Mouse (Mus musculus) spleen, postnatal 4 days (tissue): Measurements from ENCODE around the gene Slc44a1.

Experiments
- DNase-seq, 2 experiments: peaks; one replicate each; pipeline ENCODE4 v3.0.0; 2022; ENCODE audit warnings: low spot score in 2 of 2

The Slc44a1 gene

GRCm38 (mm10) chr4:53440010-53440815 is at the start of gene Slc44a1:
Gene Slc44a1 (plus strand): TSS chr4:53440413.
- peak; percentile 82 to 93 for DNase-seq

DNA sequence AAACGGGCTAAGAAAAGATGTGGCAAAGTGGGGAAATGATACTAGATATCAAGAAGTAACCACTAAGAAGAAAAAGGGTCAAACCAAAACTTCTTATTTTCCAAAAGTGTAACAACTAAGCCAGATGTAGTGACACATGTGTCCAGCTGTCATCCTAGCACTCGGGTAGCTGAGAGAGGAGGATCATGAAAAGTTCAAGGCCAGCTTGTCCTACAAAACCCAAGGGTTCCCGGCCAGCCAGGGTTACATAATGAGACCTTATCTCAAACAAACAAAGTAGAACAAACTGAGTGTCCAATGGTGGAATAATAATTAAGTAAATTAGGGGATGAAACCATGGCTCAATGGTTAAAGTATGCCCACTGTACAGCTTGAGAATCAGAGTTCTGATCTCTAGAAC is 45.2 kb upstream of the Slc44a1 start:
- DNase-seq, result no peak

DNA sequence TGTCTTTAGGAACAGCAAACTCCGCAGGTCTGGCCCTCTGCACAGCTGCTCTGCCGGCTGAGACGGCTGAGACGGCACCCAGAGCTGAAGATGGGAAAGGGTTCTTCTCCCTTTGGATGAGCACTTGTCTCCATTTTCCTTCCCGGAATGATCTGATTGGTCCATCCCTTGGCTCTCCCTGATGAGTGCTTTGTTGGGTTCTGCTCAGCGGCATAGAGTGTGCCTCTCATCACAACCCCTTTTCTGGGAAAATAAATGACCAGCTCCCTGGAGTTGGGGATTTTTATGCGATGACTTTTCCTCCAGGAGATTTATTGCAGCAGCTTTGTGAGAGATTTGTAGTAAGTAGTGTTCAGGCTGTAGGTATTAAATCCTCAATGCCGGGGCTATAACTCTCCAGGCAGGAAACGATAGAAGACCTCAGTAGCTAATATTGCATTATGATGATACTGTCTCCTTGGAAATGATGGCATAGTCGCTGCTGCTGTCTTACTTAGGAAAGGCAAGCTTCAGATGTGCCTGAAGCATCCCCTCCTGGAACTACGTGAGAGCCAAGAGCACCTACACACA is 43.5 kb upstream of the Slc44a1 start:
- DNase-seq, result no peak

DNA sequence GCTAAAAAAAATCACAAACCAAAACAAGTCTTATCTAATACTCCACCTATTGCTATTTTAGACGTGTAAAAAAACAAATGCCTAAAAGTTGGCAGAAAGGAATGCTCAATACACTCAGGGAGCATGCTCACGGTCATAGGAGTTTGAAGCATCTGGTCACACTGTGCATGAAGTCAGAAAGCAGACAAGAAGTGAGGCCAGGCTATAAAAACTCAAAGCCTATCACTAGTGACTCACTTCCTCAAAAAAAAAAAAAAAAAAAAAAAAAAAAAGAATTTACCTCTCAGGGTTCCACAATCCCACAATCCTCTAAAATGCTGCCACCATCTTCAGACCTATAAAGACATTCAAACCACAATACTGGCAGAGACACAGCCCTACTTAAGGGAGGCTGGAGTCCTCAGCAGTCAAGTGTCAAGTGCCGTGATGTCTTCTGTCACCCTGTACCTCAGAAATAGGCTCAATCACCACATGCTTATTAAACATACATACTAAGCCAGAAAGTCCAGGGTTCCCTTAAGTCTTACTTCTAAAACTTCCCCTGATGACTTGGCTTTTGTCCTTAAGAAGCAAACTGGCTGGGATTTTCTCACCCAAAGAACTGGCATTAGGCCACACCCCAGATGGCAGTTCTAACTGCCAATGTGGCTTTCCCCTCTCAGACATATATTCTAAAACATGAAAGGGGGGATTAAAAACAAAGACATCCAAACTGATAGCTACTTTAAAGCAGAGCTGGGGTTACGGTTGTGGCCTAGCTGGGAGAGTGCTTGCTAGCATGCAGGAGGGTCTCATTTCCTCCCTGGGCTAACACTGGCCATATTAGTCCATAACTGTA is 42.7 kb upstream of the Slc44a1 start:
- no peak for DNase-seq

- DNase-seq, result no peak
Measured at GRCm38 (mm10) chr4:53398561-53398960, 41.7 kb upstream of the Slc44a1 start.

GRCm38 (mm10) chr4:53399428-53399827 is 40.8 kb upstream of the Slc44a1 start:
- no peak for DNase-seq

- no peak for DNase-seq
Measured at GRCm38 (mm10) chr4:53403386-53403785, 36.8 kb upstream of the Slc44a1 start.

DNA sequence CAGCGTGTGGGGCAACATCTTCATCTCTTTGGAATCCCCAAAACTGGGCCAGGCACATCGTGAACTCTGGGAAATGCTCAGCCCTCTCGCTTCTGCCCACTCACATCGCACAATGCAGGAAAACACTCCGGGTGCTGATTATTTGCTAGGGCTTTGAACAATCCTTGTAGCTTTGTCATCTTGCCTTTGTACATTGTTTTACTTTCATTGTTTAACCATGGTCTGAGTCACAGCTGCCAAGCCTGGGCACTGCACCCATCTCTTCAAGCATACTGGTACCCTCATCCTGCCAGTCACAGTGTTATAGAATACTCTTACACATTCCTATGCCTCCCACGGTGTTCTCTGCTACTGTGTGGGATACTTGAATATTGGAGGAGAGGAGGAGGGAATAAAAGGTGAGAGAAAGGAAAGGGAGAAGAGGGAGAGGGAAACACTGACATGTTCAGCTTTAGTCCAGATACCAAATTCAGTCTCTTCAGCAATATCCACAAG is 35.7 kb upstream of the Slc44a1 start:
- DNase-seq, result no peak

- no peak for DNase-seq
Measured at GRCm38 (mm10) chr4:53406866-53407265, 33.3 kb upstream of the Slc44a1 start.

GRCm38 (mm10) chr4:53408821-53409220 is 31.4 kb upstream of the Slc44a1 start:
- DNase-seq, result no peak

DNA sequence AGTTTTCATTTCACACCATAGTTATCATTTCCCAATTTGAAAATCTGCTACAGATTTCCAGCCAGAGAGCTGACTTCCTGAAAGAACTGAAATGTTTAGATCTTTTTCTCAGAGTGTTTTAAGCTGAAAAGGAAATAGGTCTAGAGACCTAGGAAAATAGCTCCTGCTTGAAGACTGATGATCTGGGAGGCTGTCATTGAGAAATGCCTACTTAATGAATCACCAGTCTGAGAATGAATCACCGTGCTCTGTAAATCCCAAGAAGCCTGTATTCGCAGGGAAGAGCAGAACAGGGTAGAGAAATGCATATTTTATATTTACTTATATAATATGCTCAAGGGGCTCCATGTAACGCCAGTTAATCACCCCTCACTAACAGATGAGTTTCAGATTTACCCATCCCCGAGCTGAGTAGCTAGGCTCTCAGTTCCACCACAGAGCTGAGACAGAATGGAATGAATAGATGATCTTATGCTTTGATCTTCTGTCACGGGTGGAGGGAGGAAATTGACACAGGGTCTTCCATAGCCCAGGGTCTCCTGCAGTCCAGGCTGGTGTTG is 30.6 kb upstream of the Slc44a1 start:
- DNase-seq, result no peak

DNA sequence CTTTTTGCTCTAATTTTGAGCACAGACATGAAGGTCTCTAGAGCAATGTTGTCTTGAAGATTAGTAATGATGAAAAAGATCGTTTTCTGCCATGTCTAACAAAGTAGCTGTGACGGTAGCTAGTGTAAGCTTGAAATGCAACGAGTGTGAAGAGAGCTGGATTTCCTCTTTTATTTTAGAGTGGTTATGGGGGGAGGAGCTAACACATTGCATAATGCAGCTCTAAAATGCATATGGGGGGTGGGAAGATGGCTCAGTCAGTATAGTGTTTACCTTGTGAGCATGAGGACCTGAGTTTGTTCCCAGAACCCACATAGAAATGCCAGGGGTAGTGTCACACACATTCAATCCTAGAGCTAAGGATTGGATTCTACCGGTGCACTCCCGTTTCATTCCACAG is 29.5 kb upstream of the Slc44a1 start:
- DNase-seq, result no peak

DNA sequence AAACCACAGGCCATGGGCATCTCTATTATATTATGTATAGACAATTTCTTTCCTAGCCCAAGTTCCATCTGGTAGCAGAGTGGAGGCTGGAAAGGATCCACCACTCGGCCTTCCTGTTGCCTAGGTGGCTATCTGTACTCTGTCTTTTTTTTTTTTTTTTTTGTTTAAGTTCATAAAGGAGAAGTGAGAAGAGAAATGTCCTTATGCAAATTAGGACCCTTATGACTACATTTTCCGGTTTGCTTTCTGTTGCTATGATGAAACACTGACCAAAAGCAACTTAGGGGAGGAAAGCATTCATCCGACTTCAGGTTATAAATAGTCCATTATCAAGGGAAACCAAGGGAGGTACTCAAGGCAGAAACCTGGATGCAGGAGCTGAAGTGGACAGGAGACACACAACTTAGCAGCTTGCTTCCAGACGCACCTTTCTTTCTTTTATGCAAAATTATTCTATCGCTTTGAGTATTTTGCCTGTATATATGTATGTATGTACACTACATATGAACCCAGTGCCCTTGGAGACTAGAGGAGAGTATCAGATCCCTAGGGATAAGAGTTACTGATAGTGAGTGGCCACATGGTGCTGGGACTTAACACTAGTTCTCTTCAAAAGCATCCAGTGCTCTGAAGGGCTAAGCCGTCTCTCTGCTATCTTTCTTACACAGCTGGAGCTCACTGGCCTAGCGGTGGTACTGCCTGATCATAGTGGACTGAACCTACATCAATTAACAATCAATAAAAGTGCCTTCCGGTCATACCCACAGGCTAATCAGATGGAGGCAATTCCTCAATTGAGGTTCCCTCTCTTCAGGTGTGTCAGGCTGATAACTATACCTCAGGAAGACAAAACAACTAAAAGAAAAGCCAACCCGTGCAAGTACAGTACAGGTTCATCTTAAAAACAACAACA is 28.0 kb upstream of the Slc44a1 start:
- DNase-seq, result peak in 1 of 2 experiments; percentile 30

DNA sequence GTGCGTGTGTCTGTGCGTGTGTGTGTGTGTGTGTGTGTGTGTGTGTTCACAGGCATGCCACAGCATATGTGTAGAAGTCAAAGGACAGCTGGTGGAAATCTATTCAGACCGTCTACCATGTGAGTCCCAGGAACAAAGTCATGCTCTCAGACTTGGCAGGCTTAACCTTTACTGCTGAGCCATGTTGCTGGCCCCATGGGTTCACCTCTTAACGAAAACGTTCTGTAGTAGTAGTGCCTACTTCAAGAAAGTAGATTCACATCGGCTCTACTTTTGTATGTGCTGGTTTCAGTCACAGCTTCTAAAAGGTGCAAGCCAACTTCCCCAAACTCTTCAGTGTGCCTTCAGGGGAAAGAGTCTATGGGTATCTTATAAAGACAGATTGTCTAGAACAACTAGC is 27.2 kb upstream of the Slc44a1 start:
- no peak for DNase-seq

GRCm38 (mm10) chr4:53414031-53414797 is 26.0 kb upstream of the Slc44a1 start:
- DNase-seq, result no peak

GRCm38 (mm10) chr4:53415873-53416637 is 24.2 kb upstream of the Slc44a1 start:
- no peak for DNase-seq

DNA sequence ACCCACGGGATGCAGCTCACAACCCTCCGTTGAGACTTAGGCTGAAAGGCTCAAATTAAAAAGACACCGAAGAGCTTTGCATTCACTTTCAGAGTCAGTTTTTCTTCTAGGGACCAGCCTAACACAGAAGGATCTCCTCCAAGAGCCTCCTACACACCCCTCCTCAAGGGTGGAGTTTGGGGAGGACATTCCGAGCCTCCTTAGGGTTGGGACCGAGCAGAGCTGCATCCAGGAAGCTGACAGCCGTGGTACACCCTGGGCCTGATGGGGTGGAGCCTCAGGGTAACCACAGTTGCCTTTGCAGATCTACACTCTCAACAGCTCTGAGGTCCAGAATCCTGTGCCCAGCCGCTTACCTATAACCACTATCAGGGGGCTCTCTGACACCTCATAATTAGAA is 23.3 kb upstream of the Slc44a1 start:
- no peak for DNase-seq

DNA sequence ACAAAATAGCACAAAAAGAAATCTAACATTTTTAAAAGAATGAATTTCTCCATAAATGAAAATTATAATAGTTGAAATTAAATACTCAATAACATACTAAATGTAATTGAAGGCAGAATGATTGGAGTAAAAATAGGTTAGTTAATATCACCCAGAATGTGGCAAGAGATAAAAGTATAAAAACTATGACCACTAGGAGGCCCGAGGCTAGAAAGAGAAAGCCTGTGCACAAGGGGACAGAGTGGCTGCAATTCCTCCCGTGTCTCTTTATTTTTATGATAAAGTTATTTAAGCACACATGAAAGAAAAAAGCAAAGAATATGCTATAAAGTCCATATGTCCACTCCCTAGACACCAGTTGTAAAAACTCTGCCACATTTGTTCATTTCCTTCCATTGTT is 17.4 kb upstream of the Slc44a1 start:
- DNase-seq, result no peak

GRCm38 (mm10) chr4:53427120-53427519 is 13.1 kb upstream of the Slc44a1 start:
- no peak for DNase-seq

DNA sequence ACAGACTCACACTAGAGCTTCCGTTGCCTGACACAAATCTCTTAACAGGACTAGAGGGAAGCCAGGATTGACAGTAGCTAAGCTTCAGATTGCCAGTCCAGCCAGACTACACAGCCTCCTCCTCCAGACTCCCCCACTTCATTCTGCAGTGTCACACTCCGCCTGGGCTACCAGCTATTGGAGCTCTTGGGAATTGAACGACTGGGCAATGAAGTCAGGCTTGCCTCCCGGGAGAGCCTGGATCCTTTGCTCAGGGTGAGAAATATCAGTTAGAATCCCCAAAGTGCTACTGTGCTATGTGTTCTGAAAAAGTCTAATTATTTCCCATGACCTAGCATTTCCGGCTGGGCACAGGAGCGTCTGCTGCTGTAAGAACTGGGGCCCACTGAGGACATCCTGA is 9.7 kb upstream of the Slc44a1 start:
- DNase-seq, result no peak
